Mouse (Mus musculus) yolk sac, embryonic 10.5 days (tissue): Measurements from ENCODE around the gene Megf11.

Source experiments
- DNase-seq: peaks from one replicate; pipeline ENCODE4 v3.0.0-alpha.2; 2017; ENCODE audit warnings: low spot score

The Megf11 gene

DNA sequence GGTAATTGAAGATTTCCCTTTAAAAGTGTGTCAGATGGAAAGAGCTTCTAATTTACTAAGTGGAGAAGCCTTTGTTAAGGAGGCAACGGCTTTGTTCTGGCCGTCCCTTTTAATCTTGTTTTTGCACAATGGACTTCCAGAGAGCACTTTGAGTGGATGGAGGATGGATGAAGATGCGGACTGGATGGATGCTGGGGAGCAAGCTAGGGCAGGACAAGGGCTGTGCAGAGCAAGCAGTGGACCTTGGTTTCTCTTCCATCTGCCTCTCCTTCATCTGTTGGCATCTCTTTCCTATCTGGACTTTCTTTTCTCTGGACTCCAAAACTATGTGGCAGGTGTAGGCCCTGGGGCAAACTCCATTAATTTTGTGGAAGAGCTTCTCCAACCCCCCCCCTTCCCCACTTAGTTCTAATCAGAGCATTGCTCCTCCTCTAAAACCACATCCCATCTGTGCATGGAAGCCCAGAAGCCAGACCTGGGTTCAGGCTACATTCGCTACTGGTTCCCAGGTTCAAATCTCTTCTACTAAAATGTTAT, 135.4 kb downstream of the Megf11 start:
- DNase-seq = peak; percentile 7

DNA sequence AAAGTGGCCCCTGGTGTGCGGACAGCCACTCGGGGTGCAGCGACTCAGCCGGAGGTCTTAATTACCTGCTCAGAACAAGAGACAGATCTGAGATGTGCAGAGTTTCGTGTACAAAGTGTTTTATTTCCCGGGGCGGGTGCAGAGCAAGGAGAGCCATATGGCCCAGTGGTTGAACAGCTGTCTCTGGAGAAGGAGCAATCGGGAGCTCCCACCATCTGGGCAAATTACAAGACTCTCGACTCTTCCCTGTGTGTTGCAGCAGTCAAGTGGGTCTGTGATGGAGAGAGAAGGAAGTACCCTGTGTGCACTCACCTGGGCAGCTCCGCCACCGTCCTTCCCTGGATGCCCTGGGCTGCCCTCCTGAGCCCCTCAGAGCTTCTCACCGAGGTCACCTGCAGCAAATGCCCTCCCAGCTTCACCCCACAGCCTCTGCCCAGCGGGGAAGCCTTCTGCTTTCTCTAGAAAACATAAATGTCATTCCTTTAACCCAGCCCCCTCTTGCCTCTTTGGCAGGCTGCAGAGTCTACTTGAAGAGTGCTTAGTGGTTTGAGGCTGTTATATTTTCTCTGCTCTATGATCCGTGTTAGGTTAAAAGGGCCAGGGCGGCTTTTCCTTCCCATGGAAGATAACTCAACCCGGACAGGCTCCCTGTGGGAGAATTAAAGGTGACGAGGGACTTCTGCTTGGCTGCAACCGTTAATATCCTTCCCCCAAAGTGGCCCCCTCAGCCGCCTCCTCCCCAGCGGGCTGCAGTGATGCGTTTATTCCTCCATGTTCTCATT, 138.0 kb downstream of the Megf11 start:
- no peak for DNase-seq

DNA sequence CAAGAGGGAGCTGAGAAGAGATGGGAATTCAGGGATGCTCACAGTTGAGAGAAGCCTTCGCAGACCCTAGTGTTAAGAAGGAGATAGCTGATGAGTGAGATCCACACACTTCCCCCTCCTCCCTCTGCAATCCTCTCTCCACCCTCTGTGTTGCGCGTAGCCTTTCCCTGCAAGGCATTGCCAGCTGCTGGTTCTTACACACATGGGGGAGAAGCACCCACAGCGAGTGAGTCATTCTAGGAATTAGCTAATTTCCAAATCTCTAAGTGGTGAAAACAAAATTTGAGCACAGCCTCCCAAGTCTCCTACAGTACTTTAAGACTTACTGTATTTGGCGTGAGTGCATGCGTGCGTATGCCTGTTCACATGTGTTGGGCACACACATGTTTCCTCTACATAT, 142.6 kb downstream of the Megf11 start:
- DNase-seq = no peak

DNA sequence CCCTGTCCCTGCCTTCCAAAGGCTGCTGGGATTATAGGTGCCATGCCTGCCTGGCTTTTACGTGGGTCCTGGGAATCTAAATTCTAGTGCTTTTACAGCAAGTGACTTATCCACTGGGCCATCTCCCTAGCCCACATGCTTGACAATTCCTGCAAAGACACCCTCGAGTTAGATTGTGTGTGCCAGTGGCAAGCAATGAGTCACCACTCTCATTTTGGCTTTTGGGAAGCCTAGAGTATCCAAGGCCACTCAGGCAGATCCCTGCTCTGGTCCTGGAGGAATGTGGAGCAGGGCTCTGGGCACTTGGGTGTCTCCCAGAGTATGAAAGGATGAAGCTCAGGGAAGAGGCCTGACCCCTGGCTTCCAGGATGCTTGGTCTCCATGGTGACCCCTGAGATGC, 143.2 kb downstream of the Megf11 start:
- no peak for DNase-seq

DNA sequence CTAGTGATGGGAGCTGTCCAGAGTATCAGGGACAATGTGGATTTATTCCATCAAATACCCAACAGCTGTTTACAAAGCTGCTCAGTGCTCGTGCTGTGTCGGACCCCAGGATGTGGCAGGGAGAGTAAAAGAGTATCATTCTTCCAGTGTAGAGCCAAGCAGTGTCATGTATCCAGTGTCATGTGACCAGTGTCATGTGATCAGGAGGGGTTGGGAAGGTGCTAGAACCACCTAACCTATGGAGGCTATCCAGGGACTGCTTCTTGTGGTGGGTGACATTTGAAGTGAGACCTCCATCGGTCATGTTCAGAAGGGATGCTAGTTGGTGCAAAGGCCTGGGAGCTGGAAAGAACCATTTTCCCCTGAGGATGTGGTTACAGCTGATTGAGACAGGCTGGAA, 146.5 kb downstream of the Megf11 start:
- no peak for DNase-seq

DNA sequence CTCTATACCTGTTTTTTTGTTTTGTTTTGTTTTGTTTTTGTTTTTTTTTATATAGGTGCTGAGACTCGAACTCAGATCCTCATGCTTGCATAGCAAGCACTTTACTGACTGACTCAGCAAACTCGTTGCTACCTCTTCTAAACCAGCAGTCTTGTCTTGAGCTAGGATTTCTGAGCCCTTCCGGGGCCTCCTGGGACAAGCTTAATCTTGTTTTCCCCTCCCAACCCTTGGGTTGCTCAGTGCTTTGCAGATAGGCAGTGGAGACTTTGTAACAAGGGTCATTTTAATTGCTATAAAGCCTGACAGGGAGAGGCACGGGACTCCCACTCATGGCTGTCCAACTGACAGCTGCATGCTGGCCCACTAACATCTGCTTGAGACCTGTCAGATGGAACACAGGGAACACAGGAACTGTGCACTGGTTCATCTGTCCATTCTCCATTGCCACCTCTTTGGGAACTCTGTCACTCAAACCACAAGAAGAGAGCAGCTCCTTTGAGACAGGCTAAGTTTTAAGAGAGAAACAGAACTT, 147.4 kb downstream of the Megf11 start:
- no peak for DNase-seq

DNA sequence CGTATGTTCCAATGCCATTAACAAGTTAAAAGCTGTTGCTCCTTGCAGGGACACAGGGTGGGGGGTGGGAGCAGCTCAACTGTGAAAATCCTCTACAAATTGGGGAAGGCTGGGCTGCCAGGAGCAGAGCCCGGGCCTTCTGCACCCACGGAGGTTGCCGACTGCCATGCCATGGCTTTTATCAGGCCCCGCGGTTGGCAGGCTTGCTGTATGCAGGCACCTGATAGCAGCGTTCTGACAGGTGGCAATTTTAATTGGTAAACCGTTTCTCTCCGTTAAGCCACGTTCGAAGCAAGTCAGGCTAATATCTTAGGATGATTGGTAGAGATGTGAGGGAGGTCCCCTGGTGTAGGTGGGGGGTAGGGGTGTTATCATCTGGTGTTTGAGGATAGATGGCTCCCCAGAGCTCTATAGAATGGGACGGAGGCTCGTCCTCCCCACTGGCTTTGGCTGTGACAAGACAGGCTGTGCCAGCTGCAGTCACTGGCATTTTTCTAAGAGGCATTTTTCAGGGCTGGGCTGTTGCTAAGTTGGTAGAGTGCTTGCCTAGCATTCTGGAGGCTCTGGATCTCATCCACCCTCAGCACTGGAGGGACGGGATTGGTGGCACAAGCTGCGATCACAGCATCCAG, 148.2 kb downstream of the Megf11 start:
- no peak for DNase-seq

DNA sequence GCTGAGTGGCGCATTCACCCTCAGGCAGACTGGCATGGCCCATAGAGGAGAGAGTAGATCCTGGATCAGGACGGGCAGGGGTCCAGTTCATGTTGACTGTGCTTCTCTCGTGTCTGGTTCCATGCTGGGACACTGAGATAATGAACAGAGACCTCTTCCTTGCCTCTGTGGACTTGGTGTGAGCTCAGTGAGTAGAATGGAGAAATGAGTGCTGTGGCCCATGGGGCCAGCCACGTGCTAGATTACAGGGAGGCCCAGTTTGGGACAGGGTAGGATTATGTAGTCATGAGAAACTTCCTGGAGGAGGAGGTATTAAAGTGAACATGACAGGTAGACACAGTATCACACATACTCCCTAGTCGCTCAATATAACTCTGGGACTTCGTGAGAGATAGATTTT, 148.9 kb downstream of the Megf11 start:
- no peak for DNase-seq

DNA sequence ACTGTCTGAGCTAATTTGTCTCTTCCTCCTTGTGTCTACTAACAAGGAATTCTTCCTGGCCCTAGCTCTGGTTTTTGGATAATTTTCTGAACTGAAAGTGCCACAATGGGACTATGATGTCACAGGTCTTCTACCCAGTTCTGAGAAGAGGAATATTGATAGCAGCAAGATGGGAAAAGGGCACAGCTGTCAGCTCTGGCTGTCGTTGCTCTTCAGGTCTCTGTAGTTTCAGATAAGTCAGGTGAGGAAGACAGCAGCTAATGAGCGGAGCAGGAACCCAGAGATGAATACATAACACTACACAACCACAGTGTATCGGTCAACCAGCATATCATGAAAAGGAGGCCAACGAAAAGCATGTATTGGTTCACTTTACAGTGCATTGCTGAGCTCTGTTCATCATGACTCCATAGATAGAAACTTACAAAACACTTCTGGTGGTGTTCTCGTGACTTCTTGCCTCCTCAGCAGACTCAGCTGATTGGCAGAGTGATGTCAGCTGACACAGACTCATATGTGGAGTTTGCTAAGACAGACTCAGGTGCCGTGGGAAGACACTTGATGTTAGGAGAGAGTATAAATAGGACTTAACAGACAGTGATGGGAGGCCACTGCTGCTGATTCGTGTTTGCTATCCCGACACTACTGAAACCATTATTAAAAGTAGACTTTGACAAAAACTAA, 149.6 kb downstream of the Megf11 start:
- DNase-seq = no peak

DNA sequence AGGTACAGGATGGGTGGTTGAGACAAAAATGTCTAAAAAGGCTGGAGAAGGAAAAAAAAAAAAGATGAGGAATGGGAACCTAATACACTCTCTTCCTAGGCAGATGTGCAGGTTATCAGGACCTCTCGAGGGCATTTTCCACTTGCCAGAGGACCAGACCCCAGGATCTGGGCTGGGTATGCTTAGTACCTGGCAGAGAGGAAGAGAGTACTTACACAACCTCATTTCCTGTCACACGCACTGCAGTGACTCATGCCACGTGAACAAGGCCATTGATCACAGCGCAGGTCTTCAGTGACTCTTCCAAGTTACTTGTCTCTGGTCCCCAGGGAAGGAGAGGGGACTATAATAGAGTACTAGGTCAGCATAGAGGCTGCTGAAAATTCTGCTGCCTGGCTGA, 152.4 kb downstream of the Megf11 start:
- no peak for DNase-seq

DNA sequence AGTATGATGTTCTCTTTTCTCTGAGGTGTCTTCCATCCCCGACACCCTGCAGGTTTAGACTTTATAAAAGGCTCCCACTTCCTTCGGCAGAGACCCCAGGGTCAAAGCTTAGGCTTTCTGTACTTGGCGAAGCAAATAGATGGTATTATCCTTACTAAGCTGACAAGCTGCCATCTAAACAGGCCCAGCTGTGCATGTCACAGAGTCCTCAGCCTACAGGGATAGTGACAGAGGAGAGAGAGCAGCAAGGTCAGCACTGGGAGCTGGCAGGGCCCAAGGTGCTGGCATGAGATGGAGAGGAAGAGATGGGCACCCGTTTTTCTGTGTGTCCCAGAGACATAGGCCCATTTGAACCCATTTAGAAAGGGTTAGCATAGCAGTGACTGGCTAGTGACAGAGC, 156.8 kb downstream of the Megf11 start:
- no peak for DNase-seq

DNA sequence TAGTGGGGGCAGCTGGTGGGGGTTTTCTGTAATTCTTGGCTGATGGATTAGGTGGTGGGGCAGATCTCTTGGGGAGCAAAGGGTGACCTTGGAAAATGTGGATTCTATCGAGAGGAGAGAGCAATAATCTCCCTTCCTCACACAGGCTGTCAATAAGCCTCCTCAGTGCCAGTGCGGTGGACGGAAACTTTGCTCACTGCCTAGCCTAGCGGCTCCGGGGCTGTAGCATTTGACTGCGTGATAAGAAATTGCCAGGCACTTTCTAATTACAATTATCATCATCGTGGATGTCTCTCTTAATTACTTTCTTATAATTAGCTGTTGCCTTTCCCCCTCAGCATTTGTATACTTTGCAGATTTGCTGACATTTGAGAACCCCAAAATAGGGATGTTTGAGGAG, 157.7 kb downstream of the Megf11 start:
- DNase-seq = no peak

DNA sequence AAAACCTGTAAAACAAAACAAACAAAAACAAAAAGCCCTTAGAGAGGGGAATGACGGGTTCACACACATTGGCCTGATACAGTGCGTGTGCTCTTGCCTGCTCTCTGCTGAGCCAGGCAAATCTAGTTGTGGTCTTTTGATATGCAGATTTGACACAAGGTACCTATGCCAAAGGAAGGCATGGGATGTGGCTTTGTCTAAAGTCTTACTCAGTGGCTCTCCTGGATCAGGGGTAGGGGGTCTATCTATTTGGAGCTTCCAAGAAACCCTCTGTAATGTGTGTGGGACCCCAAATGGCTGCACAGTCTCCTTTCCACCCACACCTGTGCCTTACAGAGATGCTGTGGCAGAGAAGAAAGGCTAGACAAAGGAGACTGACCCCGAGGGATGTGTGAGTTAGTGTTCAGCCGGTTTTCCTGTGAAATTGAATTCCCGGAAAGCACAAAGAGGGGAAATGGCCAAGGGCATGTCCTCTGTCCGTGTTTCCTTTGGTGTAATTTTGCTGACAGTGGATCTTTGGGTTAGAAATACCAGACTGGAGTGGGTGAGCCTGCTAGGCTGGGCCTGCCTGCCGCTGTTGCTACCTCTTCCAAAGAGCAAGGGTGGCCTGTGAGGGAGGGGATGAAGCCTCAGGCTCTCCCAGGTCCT, 161.0 kb downstream of the Megf11 start:
- peak; percentile 53 for DNase-seq

DNA sequence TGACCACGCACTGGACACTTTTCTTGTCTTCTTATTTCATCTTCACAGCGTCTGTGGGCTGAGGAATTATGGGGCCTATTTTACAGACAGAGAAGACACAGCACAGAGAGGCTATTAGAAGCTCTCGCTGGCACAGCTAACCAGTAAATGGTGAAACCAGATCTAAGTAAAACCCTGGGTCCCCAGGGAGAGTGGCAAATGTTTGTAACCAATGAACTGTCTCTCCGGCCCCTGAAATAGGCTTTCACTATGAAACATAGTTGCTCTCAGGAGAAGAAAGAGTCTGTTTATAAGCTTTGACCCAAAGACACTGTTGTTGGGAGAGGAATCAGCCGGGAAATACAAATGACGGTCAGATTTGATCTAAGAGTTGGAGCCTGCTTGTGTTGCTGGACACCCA, 162.9 kb downstream of the Megf11 start:
- no peak for DNase-seq

DNA sequence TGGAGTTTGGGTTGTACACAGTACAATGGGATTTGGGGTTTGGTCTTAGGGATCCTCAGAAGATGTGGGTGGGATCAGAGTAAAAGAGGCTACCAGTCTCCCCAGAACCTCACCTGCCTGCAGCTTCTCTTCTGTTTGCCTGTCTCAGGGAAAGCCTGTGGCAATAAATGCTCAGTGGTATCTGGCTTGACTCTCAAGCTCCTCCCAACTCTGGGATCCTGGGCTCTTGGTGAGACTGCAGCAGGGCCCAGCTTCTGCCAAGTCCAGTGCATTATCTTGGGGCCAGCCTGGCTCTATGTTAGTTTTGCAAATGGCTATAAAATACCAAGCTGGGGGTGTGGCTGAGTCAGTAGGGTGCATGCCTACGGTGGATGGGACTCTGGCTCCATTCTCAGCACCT, 165.9 kb downstream of the Megf11 start:
- DNase-seq = no peak

DNA sequence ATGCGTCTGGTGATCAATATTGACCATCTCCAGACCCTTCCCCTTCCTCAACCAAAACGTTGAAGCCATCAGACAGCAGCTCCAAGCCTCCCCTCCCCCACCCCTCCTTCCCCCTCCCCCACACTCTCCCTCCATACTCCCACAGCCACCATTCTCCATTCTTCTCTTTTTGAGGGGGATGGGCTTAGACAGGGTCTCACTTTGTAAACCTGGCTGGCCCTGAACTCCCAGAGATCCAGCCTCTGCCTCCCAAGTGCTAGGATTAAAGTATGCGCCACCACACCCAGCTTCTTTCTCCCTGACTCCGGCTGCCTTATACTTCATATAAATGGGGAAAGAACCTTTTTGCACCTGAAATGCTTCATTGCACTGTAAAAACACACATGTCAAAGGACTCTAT, 166.6 kb downstream of the Megf11 start:
- DNase-seq = no peak

DNA sequence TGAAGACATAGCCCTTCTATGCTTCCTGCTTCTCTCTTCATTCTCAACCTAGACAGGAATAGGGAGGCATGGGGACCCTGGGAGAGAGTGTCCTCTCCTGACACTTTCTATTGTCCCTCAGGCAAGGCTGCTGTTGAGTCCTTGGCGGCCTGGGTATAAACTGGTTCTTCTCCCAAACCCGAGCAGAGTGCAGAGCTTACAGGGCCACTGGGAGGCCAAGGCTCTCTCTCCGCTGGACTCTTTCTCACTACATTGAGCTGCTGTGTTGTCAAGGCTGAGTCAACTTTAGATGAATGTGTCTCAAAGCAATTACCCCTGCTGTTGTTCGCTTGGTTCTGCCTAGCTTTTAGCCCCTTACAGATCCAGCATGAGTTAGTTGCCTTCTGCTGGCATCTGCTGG, 168.0 kb downstream of the Megf11 start:
- no peak for DNase-seq

DNA sequence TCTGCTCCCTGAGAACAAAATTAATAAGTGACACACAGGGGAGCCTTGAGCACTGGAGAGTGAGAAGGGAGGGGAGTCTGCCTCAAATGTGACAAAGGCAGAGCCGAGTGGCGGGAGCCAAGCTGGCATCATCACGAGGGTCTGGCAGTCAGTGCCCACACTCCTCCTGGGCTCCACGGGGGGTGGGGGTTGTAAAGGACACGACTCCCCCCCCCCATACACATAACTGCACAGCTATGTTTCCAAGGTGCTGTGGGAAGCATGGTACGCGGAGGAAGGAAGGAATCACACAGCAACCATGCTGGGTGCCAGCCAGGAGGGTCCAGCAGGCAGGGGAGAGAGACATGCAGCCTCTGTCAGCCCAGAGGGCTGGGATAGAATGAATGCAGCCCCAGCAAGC, 170.2 kb downstream of the Megf11 start:
- no peak for DNase-seq

DNA sequence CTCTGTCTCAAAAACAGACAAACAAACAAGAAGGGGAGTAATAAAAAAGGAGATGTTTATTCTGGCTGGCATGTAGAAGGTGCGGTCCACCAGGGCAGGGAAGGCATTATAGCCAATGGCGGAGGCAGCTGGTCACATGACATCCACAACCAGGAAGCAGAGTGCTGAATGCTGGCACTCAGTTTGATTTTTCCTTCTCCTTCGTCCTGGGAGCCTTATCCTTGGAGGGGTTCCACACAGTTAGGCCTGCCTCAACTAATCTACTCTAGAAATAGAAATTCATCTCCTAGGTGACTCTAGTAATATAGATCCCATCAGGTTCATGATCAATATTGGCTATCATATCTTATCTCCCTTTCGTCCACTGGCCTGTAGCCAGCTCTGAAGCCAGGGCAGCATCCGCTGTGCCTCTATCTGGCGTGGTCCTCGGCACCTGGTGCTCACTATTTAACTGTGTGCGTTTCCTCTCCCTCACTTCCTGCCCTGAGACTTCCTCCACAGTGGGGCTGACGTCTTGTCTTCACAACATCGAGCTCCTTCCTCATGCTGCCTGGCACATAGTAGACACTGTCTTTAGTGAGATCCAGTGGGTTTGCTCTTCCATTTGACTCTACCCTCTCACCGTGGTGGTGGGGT, 171.8 kb downstream of the Megf11 start:
- DNase-seq = no peak

DNA sequence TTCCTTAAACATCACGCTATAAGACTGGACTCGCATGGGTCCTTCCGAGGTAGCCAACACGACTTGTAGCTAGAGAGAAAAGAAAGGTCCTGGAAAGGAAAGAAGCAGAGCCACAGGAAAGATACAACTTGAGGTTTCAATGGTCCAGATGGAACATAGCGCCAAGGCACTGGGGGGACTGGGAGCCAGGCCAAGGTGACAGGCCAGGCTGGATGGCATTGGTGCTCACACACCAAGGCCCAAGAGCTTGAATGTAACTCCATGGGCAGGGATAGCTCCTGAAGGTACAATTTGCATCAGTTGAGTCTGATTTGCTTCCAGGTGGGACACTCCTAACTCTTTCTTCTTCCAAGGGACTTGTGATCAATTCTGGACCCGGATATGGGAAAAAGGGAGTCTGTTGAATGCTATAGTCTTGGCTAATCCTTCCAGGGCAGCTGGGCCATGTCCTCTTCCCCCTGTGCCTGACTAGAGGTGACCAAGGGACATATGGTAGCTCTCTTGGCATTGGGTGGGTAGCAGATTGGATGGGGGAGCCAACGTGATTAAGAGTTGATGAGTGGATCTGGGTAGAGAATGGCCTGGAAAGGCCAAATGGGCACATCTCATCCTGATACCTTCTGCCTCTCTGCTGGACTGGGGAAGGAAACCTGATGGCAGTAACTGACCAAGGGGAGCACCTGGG, 172.6 kb downstream of the Megf11 start:
- no peak for DNase-seq

DNA sequence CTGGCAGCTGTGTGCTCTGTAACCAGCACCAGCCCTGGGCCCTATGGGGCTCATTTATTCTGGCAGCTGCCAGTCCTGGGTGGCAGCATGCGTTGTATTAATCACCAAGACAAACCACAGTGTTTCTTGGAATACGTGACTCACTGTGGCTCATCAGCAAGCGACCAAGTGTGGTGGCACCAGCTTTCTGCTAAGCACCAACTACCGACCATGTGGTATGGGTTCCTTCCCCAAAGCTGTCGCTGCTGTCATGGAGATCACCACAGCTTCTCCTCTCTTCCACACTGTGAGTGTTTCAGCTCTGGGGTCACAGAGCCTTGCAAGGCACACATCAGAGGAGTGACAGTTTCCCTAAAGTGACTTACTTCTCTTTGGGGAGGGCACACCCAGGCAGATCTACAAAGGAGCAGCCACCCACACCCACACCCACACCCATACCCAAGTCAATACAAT, 178.9 kb downstream of the Megf11 start:
- DNase-seq = no peak
